Mouse (Mus musculus) hindbrain, embryonic 11.5 days (tissue): ENCODE measurements at regions not wholly inside any gene's neighbourhood (a gene's known extent, or its start where the extent isn't known, plus 50 kb on each side); places are given as distances from the start of the nearest gene placed in this dataset.
A peak's percentile ranks its signal among the peaks of the same experiment; 100 is the strongest.

Experiments
- ATAC-seq: fragments of 200-750 bp; cut with Nextera tagmentation; 2 replicates; pipeline ENCODE4 v1.8.0; 2017; ENCODE audit warnings: mild to moderate bottlenecking, moderate TSS enrichment, moderate library complexity; ENCODE audit not compliant: low FRiP score
- DNase-seq: peaks from one replicate; pipeline ENCODE4 v3.0.0-alpha.2; 2015; ENCODE audit warnings: low spot score
- H3K27ac ChIP-seq: fragments of 300-500 bp; sonication (generic); 2 replicates; pipeline ENCODE4 v1.5.1; 2014; ENCODE audit warnings: mild to moderate bottlenecking, low read depth, low read length
- H3K27me3 ChIP-seq: fragments of 300-500 bp; sonication (generic); 2 replicates; pipeline ENCODE4 v1.6.1; 2014; ENCODE audit warnings: mild to moderate bottlenecking, low read length, moderate library complexity, mixed read lengths; ENCODE audit not compliant: control insufficient read depth, insufficient read depth
- H3K36me3 ChIP-seq: fragments of 300-500 bp; sonication (generic); 2 replicates; pipeline ENCODE4 v1.6.1; 2014; ENCODE audit warnings: mild to moderate bottlenecking, low read length, moderate library complexity, mixed read lengths; ENCODE audit not compliant: control insufficient read depth, insufficient read depth
- H3K4me1 ChIP-seq: fragments of 300-500 bp; sonication (generic); replicated peaks from 2 replicates; pipeline ENCODE4 v1.6.1; 2014; ENCODE audit warnings: low read length, mixed read lengths; ENCODE audit not compliant: control insufficient read depth, insufficient read depth
- H3K4me2 ChIP-seq: fragments of 300-500 bp; sonication (generic); replicated peaks from 2 replicates; pipeline ENCODE4 v1.6.1; 2014; ENCODE audit warnings: mild to moderate bottlenecking, low read depth, low read length
- H3K4me3 ChIP-seq: fragments of 300-500 bp; sonication (generic); 2 replicates; pipeline ENCODE4 v1.5.1; 2014; ENCODE audit warnings: low read depth, low read length
- H3K9ac ChIP-seq: fragments of 300-500 bp; sonication (generic); 2 replicates; pipeline ENCODE4 v1.6.1; 2014; ENCODE audit warnings: low read depth, low read length
- H3K9me3 ChIP-seq: fragments of 300-500 bp; sonication (generic); 2 replicates; pipeline ENCODE4 v1.6.1; 2016; ENCODE audit warnings: low read length; ENCODE audit not compliant: control insufficient read depth
- WGBS: fragments of 180-500 bp; shearing (Covaris S2); extraction: QIAGEN DNeasy Blood & Tissue Kit; methylation state at CpG from one replicate; pipeline ENCODE4 v1.1.7; 2014; 5-methylcytosine and 5-hydroxymethylcytosine counted together

DNA sequence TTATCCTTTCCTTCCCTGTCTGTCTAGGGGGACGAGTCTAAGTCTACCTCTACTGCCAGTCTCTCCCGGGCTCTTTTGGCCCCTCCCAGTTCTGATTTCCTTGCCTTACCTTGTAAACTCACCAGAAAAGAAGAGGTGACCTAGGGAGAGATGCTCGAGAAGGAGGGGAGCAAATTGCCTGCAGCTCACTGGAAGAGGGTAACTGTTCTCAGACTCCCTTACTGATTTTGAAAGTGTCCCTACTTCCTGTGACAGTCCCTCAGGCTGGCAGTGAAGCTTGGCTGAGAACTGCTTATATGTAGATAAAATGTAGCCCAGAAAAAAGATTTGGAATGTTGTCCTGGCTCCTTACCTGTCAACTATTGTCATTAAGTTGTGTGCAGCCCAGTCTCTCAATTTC is 180.6 kb upstream of the Tab2 start:
- Histone ChIP-seq H3K4me2 (no peak overlapping the region), H3K4me3 (no peak overlapping the region), H3K4me1 (no peaks in the 10 kb centered on the region), H3K27ac (no peak overlapping the region), H3K9me3 (no peaks in the 10 kb centered on the region), H3K9ac (no peak overlapping the region), H3K36me3 (no peaks in the 10 kb centered on the region), H3K27me3 (no peaks in the 10 kb centered on the region)
- no peak for DNase-seq
- no peak for ATAC-seq
- 78% methylated on average over 3 of the region's 3 CpGs for WGBS

DNA sequence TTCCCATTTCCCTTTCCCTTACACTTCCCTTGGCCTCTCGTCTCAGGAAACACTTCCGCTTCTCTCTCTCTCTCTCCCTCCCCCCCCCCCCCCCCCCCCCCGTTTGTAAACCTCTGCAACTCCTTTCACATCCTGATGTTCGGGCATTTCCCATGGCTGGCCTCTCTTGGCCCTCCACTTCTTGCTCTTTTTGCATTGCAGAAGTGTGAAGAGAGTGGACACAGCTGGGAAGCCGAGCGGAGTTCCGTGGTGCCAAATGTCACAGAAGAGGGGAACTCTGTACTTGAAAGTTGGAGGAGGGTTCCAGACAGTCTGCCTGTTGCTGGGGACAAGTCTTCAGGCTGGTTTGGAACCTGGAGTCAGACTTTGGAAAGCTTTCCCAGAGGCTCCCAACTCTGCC is 179.2 kb upstream of the Tab2 start:
- Histone ChIP-seq H3K4me3 (no peak overlapping the region), H3K4me1 (no peaks in the 10 kb centered on the region), H3K27ac (no peak overlapping the region), H3K27me3 (no peaks in the 10 kb centered on the region), H3K36me3 (no peaks in the 10 kb centered on the region), H3K4me2 (no peak overlapping the region), H3K9ac (no peak overlapping the region), H3K9me3 (no peaks in the 10 kb centered on the region)
- DNase-seq (no peak), ATAC-seq (no peak)
- 77% methylated on average over 5 of the region's 7 CpGs for WGBS

DNA sequence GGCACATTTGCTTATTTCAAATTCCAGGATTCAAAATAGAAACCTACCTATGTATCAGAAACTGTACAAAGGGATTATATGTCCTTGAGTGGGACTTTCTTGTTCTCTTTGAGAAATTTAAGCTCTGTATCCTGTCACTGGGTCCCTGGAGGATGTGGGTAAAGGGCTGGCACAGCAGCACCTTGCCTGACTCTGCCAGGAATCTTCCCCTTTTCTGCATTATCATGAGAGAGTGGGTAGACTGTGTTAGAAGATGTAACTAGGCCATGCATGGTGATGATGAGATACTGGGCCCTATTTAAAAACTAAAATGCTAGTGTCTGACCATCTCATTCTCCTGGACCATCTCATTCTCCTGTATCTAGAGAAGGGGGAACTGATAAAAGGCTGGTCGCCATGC is 178.4 kb upstream of the Tab2 start:
- no peak for DNase-seq
- Histone ChIP-seq H3K27ac (no peak overlapping the region), H3K4me2 (no peak overlapping the region), H3K9ac (no peak overlapping the region), H3K27me3 (no peaks in the 10 kb centered on the region), H3K36me3 (no peaks in the 10 kb centered on the region), H3K9me3 (no peaks in the 10 kb centered on the region), H3K4me3 (no peak overlapping the region), H3K4me1 (no peaks in the 10 kb centered on the region)
- WGBS: 95% methylated on average over 1 of the region's 1 CpGs
- ATAC-seq: no peak

DNA sequence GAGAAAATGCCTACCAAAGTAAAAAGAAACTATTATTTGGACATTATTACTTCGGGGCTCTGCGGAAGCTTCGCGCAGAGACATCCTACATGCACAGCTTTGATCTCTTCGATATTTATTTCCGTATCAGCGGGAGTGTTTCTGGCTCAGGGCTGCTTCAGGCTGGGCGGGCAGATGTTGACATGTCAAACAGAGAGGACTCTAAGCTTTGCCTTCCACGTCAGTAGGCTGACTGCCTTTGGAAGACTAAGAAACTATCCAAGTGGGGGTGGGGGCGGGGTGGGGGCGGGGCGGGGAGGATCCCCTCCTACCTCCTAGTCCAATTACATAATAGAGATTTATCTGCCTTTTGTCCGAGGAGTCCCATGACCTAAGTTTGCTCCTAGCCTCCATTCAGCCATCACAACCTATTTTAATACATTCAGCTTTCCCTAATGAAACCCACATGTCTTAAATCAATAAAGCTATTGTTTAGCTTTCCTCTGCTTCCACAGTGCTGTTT is 177.5 kb upstream of the Tab2 start:
- 35% methylated on average over 13 of the region's 13 CpGs for WGBS
- Histone ChIP-seq H3K4me1 (no peaks in the 10 kb centered on the region), H3K36me3 (no peaks in the 10 kb centered on the region), H3K4me2 (no peak overlapping the region), H3K27me3 (no peaks in the 10 kb centered on the region), H3K9me3 (no peaks in the 10 kb centered on the region), H3K27ac (no peak overlapping the region), H3K9ac (no peak overlapping the region), H3K4me3 (no peak overlapping the region)
- DNase-seq (no peak), ATAC-seq (peak; percentile 70)

DNA sequence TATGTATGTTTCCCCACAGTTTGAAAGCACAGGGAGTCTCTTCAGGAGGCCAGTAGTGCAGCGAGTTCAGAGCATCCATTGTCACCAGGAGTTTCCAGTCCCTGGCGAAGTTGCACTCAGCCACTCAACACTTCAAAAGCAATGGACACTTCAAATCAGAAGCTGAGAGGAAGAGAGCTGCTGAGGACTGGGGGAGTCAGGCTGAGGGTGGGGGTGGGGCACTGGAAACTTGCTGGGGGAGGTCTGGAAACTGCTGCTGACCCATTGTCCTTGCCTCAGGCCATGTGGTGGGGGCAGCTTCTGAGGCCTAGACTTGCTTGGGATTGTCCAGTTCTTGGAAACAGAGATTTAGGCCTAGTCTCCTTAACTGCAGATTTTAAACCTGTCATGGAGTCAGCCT is 176.8 kb upstream of the Tab2 start:
- no peaks in the 10 kb centered on the region for H3K9me3 ChIP-seq
- ATAC-seq (peak; percentile 31; the same call in 1 of the 2 replicates), DNase-seq (no peak)
- H3K4me3 ChIP-seq: no peak overlapping the region
- no peaks in the 10 kb centered on the region for H3K36me3 ChIP-seq
- H3K27me3 ChIP-seq: no peaks in the 10 kb centered on the region
- no peak overlapping the region for H3K4me2 ChIP-seq
- H3K27ac ChIP-seq: peak overlapping the region; percentile 20; the same call in 1 of the 2 replicates
- 49% methylated on average over 2 of the region's 2 CpGs for WGBS
- no peaks in the 10 kb centered on the region for H3K4me1 ChIP-seq
- no peak overlapping the region for H3K9ac ChIP-seq

DNA sequence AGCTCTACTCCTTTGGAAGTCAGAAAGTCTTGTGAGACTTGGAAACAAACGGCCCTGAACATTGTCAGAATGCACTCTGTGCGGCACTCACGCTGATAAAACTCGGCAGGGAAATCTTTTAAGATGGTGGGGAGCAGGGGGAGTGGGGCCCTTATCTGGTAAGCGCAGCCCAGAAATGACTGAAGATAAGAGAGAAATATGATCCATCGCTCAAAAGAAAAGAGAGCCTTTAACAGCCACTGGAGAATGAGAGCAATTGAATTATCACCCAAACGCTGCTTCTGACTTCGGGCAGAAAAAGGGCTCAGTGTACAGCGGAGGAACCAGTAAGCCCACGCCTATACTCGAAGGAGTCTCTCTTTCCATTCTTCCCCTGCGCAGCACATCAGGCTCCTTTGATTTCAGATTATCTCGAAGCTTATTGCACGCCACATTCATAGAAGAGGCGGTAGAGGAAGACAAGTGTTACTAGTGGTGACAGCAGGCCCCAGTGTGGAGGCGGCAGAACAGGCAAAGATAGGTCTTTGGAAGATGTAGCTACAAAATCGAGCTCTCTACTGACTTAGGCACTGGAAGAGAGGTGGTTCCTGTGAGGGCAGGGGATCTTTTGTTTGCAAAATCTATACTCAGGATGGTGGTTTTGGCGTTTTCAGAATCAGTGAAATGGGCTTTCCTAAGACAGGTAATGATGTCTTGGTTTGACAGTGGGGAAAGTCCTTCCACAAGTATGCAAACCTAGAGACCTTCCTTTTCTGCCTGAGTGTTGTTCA is 174.6 kb upstream of the Tab2 start:
- DNase-seq (no peak), ATAC-seq (no peak)
- H3K36me3 ChIP-seq: no peaks in the 10 kb centered on the region
- no peak overlapping the region for H3K4me3 ChIP-seq
- no peaks in the 10 kb centered on the region for H3K27me3 ChIP-seq
- no peak overlapping the region for H3K4me2 ChIP-seq
- H3K9ac ChIP-seq: no peak overlapping the region
- H3K27ac ChIP-seq: no peak overlapping the region
- no peaks in the 10 kb centered on the region for H3K9me3 ChIP-seq
- no peaks in the 10 kb centered on the region for H3K4me1 ChIP-seq
- WGBS: 75% methylated on average over 18 of the region's 18 CpGs

DNA sequence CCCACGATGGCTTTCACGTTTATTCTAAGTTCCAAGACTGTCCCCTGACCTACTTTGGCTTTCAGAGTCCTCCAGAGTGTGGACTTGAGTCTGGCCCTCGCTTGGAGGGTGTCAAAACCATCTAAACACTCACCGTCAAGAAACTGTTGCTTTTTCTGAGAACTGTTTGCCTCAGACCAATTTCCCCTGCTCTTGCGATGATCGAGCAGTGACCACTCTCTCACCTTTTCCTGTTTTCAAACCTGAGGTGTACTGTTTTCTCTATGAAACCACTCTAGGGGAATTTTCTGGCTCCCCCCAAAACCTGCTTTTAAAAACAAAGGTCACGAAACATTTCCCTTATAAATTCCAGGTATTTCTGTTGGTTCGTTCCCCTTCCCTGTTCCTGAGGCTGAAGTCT is 174.0 kb upstream of the Tab2 start:
- ATAC-seq: no peak
- Histone ChIP-seq H3K4me2 (no peak overlapping the region), H3K27me3 (no peaks in the 10 kb centered on the region), H3K4me3 (no peak overlapping the region), H3K36me3 (no peaks in the 10 kb centered on the region), H3K9ac (no peak overlapping the region), H3K27ac (no peak overlapping the region), H3K9me3 (no peaks in the 10 kb centered on the region), H3K4me1 (no peaks in the 10 kb centered on the region)
- DNase-seq: no peak
- WGBS: 78% methylated on average over 8 of the region's 8 CpGs

DNA sequence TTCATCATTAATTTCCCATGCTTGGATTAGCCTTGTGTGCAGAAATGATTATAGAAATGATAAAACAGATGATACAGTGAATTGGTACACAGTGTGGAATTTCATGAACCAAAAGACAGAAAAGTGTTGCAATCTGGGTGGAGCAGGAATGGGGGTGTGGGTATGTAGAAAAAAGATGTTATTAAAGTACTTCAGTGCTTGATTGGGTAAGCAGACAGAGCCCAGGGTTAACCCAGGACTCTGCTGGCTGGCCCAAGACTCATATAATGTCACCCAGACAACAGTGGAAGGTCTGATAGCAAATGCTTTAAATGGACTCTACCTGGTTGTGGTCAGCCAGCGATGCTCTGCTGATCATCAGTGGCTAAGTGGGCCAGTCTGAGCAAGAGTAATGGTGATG is 168.1 kb upstream of the Tab2 start:
- ATAC-seq (no peak), DNase-seq (no peak)
- WGBS: 85% methylated on average over 1 of the region's 1 CpGs
- no peaks in the 10 kb centered on the region for H3K36me3 ChIP-seq
- no peak overlapping the region for H3K4me3 ChIP-seq
- H3K9ac ChIP-seq: no peak overlapping the region
- H3K27me3 ChIP-seq: no peaks in the 10 kb centered on the region
- H3K4me2 ChIP-seq: no peak overlapping the region
- no peaks in the 10 kb centered on the region for H3K4me1 ChIP-seq
- no peaks in the 10 kb centered on the region for H3K9me3 ChIP-seq
- no peak overlapping the region for H3K27ac ChIP-seq

DNA sequence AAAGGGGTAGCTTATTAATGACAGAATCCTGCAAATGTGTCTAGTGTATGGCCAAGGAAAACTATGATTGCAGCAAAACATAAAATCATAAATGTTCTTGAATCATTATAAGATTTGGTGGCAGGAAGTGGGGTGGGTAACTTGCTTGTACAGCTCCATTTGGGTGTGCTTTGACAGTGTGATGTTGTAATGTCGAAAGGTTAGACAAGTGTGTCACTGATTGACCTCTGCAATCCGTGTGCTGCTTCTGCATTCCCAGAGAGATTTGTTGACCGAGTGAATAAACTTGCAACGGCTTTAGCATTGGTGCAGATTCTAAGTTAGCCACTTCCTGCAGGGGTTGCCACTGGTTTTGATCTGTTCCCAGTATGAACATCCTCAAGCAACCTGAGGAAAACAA is 165.9 kb upstream of the Tab2 start:
- DNase-seq (no peak), ATAC-seq (no peak)
- H3K27ac ChIP-seq: no peak overlapping the region
- WGBS: 57% methylated on average over 4 of the region's 4 CpGs
- no peaks in the 10 kb centered on the region for H3K4me1 ChIP-seq
- H3K4me2 ChIP-seq: no peak overlapping the region
- H3K27me3 ChIP-seq: no peaks in the 10 kb centered on the region
- no peak overlapping the region for H3K4me3 ChIP-seq
- no peaks in the 10 kb centered on the region for H3K9me3 ChIP-seq
- H3K9ac ChIP-seq: no peak overlapping the region
- H3K36me3 ChIP-seq: no peaks in the 10 kb centered on the region
